Mouse (Mus musculus): ENCODE data around the gene 4931406C07Rik. TPM values are rescaled to one million over a fixed set of nuclear protein-coding genes. Genes with fewer than 3 reads are reported as not detected.

4931406C07Rik gene
- polyA plus RNA-seq, 1 experiment from 2014 or later = 5.7 TPM

DNA sequence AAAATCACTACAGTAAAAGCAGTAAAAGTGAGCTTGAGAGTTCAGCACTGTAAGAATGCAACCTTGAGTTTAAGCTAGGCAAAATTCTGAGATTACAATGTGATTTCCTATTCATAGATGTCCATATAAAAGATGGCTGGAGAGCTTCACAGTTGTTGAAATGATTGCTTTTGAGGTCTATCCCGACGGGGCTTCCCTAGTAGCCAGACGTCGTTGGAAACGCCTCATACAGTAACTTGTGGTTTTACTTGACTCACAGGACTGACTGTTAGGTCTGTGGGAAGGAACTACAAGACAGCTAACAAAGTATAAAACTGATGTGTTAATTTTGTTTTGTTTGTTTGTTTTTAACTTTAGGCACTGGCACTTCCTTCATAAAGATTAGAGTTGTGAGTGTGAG is 7.4 kb upstream of the 4931406C07Rik start:
- DNase-seq (ENCODE audit: low spot score) = no peak
- no peak overlapping the region for H3K27ac ChIP-seq (replicated peaks; ENCODE audit: low read depth, low read length)

DNA sequence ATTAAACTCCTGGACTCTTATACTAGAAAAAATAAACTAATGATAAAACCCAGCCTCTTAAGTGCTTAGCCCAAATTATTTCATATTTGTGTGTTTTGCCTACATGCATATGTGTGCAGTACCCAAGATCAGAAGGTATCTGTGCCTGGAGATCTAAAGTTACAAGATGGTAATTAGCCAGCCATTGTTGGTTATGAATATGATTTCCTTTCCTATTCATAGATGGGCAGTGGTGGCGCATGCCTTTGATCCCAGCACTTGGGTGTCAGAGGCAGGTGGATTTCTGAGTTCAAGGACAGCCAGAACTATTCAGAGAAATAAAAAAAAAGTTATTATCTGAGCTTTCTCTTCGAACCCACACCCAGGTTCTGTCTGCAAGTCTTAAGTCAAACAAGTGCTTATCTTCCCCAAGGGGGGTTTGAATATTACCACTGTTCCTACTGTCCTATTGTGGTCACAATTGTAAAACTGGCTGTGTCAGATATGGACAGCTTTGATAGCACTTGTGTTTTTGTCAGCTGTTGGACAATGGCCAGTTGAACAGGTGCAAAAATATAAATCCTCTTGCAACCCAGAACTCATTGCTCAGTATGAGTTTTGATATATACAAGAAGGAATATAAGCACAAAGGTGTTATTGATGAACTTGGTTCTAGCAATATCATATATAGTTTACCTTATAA is 5.9 kb upstream of the 4931406C07Rik start:
- H3K4me2 ChIP-seq (ENCODE audit: low read depth, low read length) = no peak overlapping the region
- no peak for DNase-seq (ENCODE audit: low spot score)

More for the DNA sequence above, 7.4 kb upstream of the 4931406C07Rik start:
- Histone ChIP-seq H3K36me3 (replicated peaks; ENCODE audit: control insufficient read depth, insufficient read depth, low read depth, low read length) (peaks cover 22% of the 10 kb centered on the region), H3K27me3 (ENCODE audit: control insufficient read depth, insufficient read depth, low read length) (no peaks in the 10 kb centered on the region), H3K9ac (replicated peaks; ENCODE audit: low read length) (no peak overlapping the region), H3K4me2 (ENCODE audit: low read depth, low read length) (no peak overlapping the region), H3K4me1 (ENCODE audit: control insufficient read depth, insufficient read depth, low read length) (peaks cover 4% of the 10 kb centered on the region; the same call in 1 of the 2 replicates), H3K9me3 (replicated peaks; ENCODE audit: control insufficient read depth, low read length) (no peaks in the 10 kb centered on the region), H3K4me3 (ENCODE audit: low read depth, low read length) (no peak overlapping the region)
- ATAC-seq (replicated peaks; ENCODE audit: insufficient number of reproducible peaks, low FRiP score, low TSS enrichment, low read depth) = no peak
- WGBS = 87% methylated on average over 5 of the region's 5 CpGs

DNA sequence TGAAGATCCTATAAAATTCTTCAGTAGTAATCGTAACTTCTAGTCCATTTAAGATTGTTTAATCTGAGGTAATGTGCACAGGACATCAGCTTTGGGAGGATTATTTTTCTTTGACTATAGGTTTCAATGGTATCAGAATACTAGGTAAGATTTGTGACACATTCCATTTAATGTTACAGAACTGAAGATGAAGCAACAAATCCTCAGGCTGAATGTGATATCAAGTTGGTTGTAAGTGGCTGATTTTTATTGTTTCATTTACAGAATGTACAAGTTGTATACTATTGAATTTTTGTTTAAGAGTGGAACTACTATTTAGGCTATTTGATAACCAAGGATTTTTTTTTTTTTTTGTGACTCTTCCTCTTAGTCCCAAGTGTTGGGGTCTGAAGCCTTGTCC is 3.9 kb upstream of the 4931406C07Rik start:
- WGBS = 89% methylated on average over 1 of the region's 1 CpGs
- Histone ChIP-seq H3K4me3 (ENCODE audit: low read depth, low read length) (no peak overlapping the region), H3K9ac (replicated peaks; ENCODE audit: low read length) (no peak overlapping the region), H3K4me1 (ENCODE audit: control insufficient read depth, insufficient read depth, low read length) (peaks cover 4% of the 10 kb centered on the region; the same call in 1 of the 2 replicates), H3K4me2 (ENCODE audit: low read depth, low read length) (no peak overlapping the region), H3K9me3 (replicated peaks; ENCODE audit: control insufficient read depth, low read length) (no peaks in the 10 kb centered on the region), H3K36me3 (replicated peaks; ENCODE audit: control insufficient read depth, insufficient read depth, low read depth, low read length) (peaks cover 22% of the 10 kb centered on the region), H3K27ac (replicated peaks; ENCODE audit: low read depth, low read length) (no peak overlapping the region), H3K27me3 (ENCODE audit: control insufficient read depth, insufficient read depth, low read length) (no peaks in the 10 kb centered on the region)
- no peak for ATAC-seq (replicated peaks; ENCODE audit: insufficient number of reproducible peaks, low FRiP score, low TSS enrichment, low read depth)
- DNase-seq (ENCODE audit: low spot score) = no peak

More for the DNA sequence above, 5.9 kb upstream of the 4931406C07Rik start:
- Histone ChIP-seq H3K9me3 (replicated peaks; ENCODE audit: control insufficient read depth, low read length) (no peaks in the 10 kb centered on the region), H3K27ac (replicated peaks; ENCODE audit: low read depth, low read length) (no peak overlapping the region), H3K4me1 (ENCODE audit: control insufficient read depth, insufficient read depth, low read length) (peaks cover 4% of the 10 kb centered on the region; the same call in 1 of the 2 replicates), H3K4me3 (ENCODE audit: low read depth, low read length) (no peak overlapping the region), H3K9ac (replicated peaks; ENCODE audit: low read length) (no peak overlapping the region), H3K36me3 (replicated peaks; ENCODE audit: control insufficient read depth, insufficient read depth, low read depth, low read length) (peaks cover 22% of the 10 kb centered on the region), H3K27me3 (ENCODE audit: control insufficient read depth, insufficient read depth, low read length) (no peaks in the 10 kb centered on the region)
- no peak for ATAC-seq (replicated peaks; ENCODE audit: insufficient number of reproducible peaks, low FRiP score, low TSS enrichment, low read depth)
- 91% methylated on average over 2 of the region's 2 CpGs for WGBS

DNA sequence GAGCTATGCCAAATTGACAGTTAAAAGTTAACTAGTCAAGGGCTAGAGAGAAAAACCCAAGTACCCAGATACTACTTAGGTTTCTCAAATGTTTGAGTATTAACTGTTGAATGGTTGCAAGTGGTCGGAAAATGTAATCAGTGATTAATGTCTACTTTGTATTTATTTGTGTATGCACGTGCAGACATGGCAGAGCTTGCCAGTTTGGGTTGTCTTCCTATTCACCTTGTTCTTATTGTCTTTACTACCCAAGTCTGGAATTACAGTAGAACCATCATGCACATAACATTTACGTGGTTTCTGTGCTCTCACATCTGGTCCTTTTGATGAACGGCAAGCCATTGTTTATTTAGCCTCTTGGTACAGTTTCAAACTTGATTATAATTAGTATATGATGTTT is 3.2 kb upstream of the 4931406C07Rik start:
- WGBS = 72% methylated on average over 4 of the region's 4 CpGs
- peaks cover 19% of the 10 kb centered on the region for H3K36me3 ChIP-seq (replicated peaks; ENCODE audit: control insufficient read depth, insufficient read depth, low read depth, low read length)
- H3K9me3 ChIP-seq (replicated peaks; ENCODE audit: control insufficient read depth, low read length) = no peaks in the 10 kb centered on the region
- ATAC-seq (replicated peaks; ENCODE audit: insufficient number of reproducible peaks, low FRiP score, low TSS enrichment, low read depth) (no peak), DNase-seq (ENCODE audit: low spot score) (no peak)
- no peaks in the 10 kb centered on the region for H3K27me3 ChIP-seq (ENCODE audit: control insufficient read depth, insufficient read depth, low read length)
- H3K27ac ChIP-seq (replicated peaks; ENCODE audit: low read depth, low read length) = no peak overlapping the region
- H3K4me2 ChIP-seq (ENCODE audit: low read depth, low read length) = no peak overlapping the region
- no peak overlapping the region for H3K4me3 ChIP-seq (ENCODE audit: low read depth, low read length)
- peaks cover 4% of the 10 kb centered on the region; the same call in 1 of the 2 replicates for H3K4me1 ChIP-seq (ENCODE audit: control insufficient read depth, insufficient read depth, low read length)
- H3K9ac ChIP-seq (replicated peaks; ENCODE audit: low read length) = no peak overlapping the region

DNA sequence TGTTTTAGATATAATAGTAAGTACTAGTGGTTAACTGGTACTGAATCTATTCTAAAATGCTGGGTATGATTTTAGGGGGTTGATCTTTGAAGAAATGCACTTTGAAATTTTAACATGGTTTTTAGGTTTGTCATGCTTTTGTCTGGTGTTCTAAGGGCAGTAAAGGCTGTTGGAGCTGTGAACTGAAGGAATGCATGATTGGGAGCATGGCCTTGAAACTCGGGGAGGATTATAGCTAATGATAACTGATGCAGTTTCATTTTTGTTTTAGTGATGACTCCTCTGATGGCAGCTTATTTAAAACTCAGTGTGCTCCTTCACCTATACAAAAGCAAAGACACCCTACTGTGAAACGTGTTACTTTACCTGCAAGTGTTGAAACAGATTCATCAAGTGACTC is 2.0 kb upstream of the 4931406C07Rik start:
- Histone ChIP-seq H3K9me3 (replicated peaks; ENCODE audit: control insufficient read depth, low read length) (no peaks in the 10 kb centered on the region), H3K4me3 (ENCODE audit: low read depth, low read length) (no peak overlapping the region), H3K9ac (replicated peaks; ENCODE audit: low read length) (no peak overlapping the region), H3K27ac (replicated peaks; ENCODE audit: low read depth, low read length) (no peak overlapping the region), H3K4me2 (ENCODE audit: low read depth, low read length) (no peak overlapping the region), H3K4me1 (ENCODE audit: control insufficient read depth, insufficient read depth, low read length) (peaks cover 4% of the 10 kb centered on the region; the same call in 1 of the 2 replicates), H3K36me3 (replicated peaks; ENCODE audit: control insufficient read depth, insufficient read depth, low read depth, low read length) (peaks cover 14% of the 10 kb centered on the region), H3K27me3 (ENCODE audit: control insufficient read depth, insufficient read depth, low read length) (no peaks in the 10 kb centered on the region)
- 58% methylated on average over 2 of the region's 2 CpGs for WGBS
- no peak for ATAC-seq (replicated peaks; ENCODE audit: insufficient number of reproducible peaks, low FRiP score, low TSS enrichment, low read depth)
- DNase-seq (ENCODE audit: low spot score) = no peak

DNA sequence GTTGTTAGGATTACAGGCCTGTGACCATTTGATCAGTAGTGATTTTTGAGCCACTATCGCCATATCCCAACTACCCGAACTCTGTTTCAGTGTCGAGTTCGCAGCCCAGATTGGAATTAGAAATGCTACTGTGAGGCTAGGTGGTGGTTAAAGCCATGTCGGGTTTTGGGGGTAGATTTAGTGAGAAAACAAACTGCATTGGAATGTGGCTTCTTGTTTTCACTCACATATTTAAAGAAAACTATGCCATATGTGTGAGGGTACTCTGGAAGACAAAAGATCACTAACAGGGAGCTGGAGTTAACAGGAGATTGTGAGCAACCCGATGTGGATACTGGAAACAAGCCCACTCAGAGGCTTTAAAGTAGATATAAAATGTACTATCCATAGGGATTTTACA is 1.0 kb upstream of the 4931406C07Rik start:
- peak overlapping the region; percentile 71 for H3K4me2 ChIP-seq (ENCODE audit: low read depth, low read length)
- peaks cover 9% of the 10 kb centered on the region for H3K36me3 ChIP-seq (replicated peaks; ENCODE audit: control insufficient read depth, insufficient read depth, low read depth, low read length)
- WGBS = 9% methylated on average over 6 of the region's 6 CpGs
- no peaks in the 10 kb centered on the region for H3K9me3 ChIP-seq (replicated peaks; ENCODE audit: control insufficient read depth, low read length)
- H3K9ac ChIP-seq (replicated peaks; ENCODE audit: low read length) = peak overlapping the region; percentile 96
- H3K27ac ChIP-seq (replicated peaks; ENCODE audit: low read depth, low read length) = no peak overlapping the region
- H3K4me3 ChIP-seq (ENCODE audit: low read depth, low read length) = peak overlapping the region; percentile 94
- no peak for DNase-seq (ENCODE audit: low spot score)
- no peak for ATAC-seq (replicated peaks; ENCODE audit: insufficient number of reproducible peaks, low FRiP score, low TSS enrichment, low read depth)
- peaks cover 4% of the 10 kb centered on the region; the same call in 1 of the 2 replicates for H3K4me1 ChIP-seq (ENCODE audit: control insufficient read depth, insufficient read depth, low read length)
- H3K27me3 ChIP-seq (ENCODE audit: control insufficient read depth, insufficient read depth, low read length) = no peaks in the 10 kb centered on the region

DNA sequence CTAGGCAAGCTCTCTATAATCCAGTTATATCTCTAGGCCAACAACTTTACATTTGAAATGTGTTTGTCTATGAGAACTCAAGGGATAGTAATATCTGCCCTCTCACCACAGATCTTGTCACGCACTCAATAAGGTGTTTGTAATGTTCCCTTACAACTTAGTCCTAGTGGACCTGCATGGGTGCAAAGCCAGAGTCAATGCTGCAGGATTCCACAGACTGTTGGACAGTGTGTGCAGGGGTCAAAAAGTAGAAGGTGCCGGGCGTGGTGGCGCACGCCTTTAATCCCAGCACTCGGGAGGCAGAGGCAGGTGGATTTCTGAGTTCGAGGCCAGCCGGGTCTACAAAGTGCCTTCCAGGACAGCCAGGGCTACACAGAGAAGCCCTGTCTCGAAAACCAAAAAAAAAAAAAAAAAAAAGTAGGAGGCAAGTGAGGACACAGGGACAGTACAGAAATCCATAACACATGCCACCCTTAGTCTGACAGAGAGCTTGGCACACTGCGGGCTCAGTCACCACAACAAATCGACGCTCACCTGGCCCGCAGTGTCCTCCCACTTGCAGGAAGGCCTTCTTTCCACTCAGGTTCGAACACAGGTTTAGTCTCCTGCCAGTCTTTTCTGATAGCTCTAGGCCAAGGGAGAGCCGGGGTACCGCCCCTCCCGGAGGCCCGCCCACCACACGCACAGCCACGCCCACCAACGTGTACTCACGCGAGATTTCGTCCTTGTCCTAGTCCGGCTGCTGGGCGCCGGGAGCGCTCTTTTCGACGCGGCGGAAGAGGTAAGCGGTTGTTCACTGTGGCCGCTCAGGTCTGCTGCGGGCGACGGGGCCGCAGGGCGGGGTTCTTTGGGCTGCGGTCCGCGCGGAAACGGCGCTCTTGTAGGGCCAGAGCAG is 498 bp downstream of the 4931406C07Rik start, which contains the start of gene Taf1d:
Gene Taf1d (plus strand): TSS at position 712 of the 895 bp plus-strand sequence.
- peak within 1 kb of the TSS; percentile 94 for H3K4me3 ChIP-seq (ENCODE audit: low read depth, low read length)
- WGBS = 12% methylated on average over 45 of the region's 45 CpGs
- no peaks in the 10 kb centered on the region for H3K27me3 ChIP-seq (ENCODE audit: control insufficient read depth, insufficient read depth, low read length)
- peak within 1 kb of the TSS; percentile 96 for H3K9ac ChIP-seq (replicated peaks; ENCODE audit: low read length)
- no peaks in the 10 kb centered on the region for H3K9me3 ChIP-seq (replicated peaks; ENCODE audit: control insufficient read depth, low read length)
- peaks cover 4% of the 10 kb centered on the region; the same call in 1 of the 2 replicates for H3K36me3 ChIP-seq (replicated peaks; ENCODE audit: control insufficient read depth, insufficient read depth, low read depth, low read length)
- H3K27ac ChIP-seq (replicated peaks; ENCODE audit: low read depth, low read length) = peak within 1 kb of the TSS; percentile 92
- DNase-seq (ENCODE audit: low spot score) (peak; percentile 96), ATAC-seq (replicated peaks; ENCODE audit: insufficient number of reproducible peaks, low FRiP score, low TSS enrichment, low read depth) (peak; percentile 93)
- peaks cover 4% of the 10 kb centered on the region; the same call in 1 of the 2 replicates for H3K4me1 ChIP-seq (ENCODE audit: control insufficient read depth, insufficient read depth, low read length)
- H3K4me2 ChIP-seq (ENCODE audit: low read depth, low read length) = peak within 1 kb of the TSS; percentile 71

Data from embryonic facial prominence, embryonic 11.5 days (tissue).